Mouse (Mus musculus) cerebellum, postnatal 25 days (tissue): ENCODE results near the gene Dlgap3.

Experiments
- DNase-seq, 2 experiments: peaks; one replicate each; pipeline ENCODE4 v3.0.0; 2021; ENCODE audit warnings: mixed read lengths in 2 of 2

Dlgap3 gene

DNA sequence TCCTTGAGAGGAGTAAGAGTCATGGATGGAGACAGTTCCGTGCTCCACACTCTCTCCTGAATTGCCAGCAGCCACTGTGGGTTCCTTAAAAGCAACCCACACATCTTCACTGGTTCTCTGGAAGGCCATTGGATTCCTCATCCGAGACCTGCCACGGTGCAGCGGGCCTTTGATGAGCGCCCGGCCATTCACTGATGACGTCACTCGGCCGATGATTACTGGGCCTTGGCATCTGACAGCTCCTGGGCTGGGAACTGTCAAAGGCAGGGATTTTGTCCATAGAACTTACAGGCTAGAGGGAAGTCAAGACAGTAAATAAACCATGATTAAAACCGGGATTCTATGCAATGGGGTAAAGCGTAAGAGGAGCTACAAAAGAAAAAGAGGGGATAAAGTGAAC lies 48.0 kb downstream of the Dlgap3 start:
- DNase-seq = peak in 1 of 2 experiments; percentile 39

DNA sequence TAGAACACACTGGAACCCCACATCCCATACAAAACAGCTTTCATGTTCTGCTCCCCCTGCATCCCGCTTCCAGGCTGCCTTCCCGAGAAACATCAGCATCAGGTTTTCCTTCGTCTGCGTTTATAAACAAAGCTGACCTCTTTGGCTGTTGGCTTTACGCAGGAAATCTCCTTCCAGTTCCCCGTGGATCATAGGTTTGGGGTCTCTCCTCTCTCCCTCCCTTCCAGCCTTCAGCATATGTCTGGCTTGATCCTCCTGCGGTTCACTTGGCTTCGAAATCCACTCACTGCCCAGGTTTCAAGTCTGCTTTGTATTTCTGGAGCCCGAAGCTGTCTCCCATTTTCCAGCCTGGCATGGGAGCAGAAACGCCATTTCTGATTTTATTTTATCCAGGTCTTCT lies 54.3 kb downstream of the Dlgap3 start:
- DNase-seq = peak; percentile 77 to 80

DNA sequence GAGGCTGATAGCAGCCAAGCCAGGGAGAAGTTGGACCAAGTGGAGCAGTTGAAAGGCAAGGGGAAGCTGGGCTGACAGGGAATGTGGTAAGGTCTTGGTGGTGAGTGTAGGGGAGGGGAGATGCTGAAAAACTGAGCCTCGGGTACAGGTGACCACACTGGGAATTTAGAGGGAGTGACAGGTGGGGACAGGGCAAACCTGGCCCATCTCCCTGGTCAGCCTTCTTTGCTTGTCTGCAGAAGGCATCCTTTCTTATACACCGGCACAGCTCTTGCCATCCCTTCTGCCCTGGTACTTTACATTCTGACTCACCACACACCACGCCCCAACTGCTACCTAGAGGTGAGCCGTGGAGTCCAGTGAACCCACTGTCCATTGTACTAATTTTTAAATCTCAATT lies 54.8 kb downstream of the Dlgap3 start:
- peak; percentile 58 to 60 for DNase-seq

DNA sequence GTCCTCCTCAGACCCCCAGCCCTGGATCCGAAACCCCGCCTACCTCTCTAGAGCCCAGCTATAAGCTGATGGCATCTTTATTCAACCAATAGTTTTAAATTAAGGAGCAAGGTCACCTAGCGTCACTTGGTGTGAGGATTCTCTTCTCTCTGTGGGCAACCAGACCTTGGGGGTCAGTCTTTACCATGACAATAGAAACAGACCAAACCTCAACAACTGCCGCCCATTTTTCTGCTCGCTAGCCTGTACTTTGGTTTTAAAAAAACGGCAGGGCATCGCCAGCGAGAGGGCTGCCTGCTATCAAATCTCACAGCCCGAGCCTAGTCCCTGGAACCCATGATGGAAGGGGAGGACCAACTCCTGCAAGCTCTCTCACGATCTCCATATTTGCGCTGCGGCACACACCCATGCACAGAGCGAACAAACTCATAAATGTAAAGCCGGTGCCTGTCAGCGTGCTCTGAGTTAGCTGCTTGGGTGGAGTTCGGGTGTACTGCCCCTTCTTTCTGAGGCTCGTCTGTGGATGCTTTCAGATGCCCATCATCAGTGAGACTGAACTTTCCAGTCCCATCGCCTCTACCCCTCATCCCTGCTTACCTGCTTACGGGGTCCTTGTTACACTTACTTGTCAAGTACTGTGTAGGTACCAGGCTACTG lies 55.6 kb downstream of the Dlgap3 start:
- DNase-seq = no peak

DNA sequence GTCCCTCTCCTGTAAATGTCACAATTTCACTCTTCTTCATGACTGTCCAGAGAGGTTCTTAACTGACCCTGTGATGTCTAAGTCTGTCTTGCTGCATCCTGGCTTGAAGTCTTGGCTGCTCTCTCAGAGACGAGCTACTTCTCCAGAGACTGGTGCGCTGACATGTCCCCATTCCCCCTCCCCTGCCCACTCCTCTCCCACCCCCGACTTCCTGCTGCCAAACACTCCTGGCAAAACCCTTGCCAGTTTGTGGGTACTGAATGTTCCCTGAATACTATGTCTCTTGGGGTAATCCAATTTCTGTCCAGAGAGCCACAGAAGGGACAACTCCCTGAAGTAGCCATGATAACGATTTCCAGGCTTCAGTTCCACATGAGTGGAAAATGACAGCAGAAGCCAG lies 57.1 kb downstream of the Dlgap3 start:
- no peak for DNase-seq

DNA sequence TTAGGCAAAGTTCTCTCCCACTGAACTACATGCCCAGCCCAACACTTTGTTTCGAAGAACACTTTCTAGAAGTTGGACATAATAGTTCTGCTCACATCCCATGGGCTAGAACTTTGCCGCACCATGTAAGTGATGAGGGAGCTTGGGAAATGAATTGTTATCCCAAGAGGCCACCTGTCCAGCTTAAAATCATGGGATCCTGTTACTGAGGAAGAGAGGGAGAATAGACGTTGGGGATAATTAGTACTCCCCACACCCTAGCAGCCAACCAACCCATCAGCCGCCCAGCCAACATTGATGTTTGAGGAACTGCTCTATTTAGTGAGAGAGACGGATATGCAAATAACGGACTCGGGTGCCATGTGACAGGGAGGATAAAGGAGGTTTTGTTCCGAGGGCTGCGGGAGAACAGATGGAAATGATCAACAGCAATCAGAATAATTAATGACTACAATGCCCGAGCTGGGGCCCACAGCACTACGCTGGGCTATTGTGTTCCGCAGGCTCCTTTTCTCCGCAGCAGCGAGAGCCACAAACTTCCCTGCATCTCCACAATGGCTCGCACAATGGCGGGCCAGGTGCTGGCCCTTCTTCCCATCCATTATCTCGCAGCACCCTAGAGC lies 58.2 kb downstream of the Dlgap3 start:
- no peak for DNase-seq

DNA sequence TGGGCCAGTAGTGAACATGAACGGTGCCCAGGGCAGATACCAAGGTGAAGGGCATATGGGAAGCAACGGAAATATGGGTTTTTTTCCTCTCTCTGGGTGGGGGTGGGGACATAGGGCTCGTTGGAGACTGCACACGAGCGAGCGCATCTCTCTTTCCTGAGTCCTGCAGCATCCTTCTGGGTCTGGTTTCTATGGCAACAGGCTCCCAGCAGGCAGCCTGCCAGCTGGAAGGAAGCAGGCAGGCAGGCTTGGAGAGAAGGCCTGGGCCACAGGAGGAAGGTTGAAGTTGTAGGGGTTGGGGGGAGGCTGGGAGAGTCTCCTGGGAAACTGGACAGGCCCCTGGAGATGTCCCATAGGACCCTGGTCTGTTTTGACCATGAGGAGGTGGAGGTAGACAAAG lies 63.0 kb downstream of the Dlgap3 start:
- peak; percentile 92 to 95 for DNase-seq

DNA sequence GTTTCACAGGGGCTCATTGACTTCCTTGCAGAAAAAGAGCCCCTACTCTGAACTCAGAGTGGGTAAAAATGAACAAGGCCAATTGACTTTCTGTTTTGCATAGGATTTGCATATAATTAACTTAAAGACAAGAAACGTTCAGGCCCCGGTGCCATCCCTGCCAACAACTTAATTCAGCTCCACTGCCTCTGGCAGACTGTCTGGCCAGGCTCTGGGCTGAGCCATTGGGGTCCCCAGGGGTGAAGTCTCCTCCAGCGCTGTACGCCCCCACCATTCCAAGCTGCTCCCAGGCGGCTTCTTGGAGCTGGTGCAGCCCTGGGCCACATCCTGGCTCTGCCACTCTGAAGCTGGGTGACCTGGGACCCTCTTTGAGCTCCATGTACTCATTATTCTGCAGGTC lies 63.5 kb downstream of the Dlgap3 start:
- DNase-seq = peak; percentile 47 to 62

DNA sequence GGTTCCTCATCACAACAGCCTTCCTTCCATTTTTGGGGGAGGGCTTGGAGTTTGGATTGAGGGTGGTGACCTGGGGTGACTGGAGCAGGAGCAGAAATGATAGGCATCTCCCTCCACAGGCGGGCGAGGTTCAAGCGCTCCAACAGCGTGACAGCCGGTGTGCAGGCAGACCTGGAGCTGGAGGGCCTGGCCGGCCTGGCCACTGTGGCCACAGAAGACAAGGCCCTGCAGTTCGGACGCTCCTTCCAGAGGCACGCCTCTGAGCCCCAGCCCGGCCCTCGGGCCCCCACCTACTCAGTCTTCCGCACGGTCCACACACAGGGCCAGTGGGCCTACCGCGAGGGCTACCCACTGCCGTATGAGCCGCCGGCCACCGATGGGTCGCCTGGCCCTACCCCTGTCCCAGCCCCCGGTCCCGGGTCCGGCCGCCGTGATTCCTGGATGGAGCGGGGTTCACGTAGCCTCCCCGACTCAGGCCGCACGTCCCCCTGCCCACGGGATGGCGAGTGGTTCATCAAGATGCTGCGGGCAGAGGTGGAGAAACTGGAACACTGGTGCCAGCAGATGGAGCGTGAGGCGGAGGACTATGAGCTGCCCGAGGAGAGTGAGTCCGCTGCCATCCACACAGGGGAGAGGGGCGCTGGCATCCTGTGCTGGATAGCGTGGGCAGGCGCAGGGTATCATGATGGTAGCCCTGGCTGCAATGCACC lies 64.6 kb downstream of the Dlgap3 start:
- peak; percentile 76 to 77 for DNase-seq

DNA sequence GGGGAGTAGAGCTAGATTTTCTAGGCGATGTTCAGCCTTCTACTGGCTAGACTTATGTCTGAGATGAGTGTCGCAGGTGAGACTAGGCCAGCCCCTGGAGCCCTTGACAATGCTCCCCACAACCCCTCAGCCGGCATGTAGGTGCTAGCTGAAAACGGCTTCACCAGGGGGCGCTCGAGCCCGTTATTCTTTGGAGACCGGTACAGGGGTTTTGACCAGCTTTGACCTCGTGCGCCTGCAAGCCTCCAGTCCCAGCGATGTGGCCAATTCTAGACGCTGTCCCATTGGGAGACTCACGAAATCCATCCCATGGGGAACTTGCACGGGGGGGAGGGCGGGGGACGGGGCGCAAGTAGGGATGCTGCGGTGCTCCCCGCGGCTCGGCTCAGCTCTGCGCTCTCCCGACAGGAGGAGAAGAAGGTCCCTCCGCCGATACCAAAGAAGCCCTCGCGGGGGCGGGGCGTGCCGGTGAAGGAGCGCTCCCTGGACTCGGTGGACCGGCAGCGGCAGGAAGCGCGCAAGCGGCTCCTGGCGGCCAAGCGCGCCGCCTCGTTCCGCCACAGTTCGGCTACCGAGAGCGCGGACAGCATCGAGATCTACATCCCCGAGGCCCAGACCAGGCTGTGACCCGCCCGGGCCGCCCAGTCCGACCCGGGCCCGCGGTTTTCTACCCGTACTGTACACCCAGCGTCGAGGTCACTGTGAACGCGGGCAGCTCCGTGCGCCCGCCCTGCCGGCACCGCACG lies 66.9 kb downstream of the Dlgap3 start:
- DNase-seq = peak; percentile 90 to 95

DNA sequence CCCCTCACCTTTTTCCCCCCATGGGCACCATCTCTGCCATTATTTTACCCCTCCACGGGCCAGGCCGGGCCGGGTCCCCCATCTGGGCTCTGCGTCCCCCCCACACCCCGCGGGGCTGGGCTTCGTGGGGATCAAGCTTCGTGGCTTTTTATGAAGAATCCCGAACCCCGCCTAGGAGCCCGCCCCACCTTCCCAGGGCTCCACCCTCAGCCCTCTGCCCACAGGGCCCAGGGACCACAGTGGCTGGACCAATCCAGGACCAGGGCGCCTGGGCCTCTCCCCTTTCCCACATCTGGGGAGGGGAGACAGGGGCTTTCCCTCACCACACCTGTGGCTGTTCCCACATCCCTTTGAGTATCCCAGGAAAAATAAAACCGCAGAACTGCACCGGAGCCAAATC lies 67.6 kb downstream of the Dlgap3 start:
- peak in 1 of 2 experiments; percentile 47 for DNase-seq

DNA sequence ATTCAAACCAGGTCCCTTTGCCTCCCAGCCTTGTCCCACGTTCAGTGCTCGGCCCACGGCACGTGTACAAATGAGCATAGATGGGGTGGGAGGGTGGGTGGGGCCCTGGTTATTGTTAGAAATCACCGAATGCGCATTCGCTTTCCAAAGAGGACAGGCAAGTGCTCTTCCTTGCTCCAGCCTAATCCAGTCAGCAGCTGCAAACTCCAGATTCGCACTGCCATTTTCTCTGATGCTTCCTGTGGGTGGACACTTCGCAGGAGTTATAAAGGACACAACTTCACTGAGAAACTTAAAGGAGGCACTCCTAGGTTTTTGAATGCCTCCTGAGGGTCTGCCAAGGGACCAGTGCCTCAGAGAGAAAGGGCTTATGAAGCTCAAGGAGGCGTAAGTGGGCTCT lies 68.3 kb downstream of the Dlgap3 start:
- DNase-seq = no peak

DNA sequence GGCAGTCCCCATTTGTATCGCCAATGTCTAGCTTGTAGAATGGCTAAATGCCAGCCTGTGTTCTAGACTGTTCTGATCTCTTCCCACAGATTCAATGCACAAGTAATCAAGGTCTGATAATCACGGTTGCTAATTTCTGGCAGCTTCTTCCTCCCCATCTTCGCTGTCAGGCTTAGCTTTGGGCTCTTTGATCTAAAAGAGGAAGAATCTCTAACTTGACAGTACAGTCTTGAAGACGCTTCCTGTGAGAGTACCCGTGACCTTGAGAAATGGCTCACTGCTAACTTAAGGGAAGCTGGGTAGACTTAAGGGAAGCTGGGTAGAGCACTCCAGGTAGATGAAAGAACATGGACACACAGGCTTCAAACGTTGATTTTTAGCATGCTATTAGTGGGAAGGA lies 73.7 kb downstream of the Dlgap3 start:
- DNase-seq = no peak

DNA sequence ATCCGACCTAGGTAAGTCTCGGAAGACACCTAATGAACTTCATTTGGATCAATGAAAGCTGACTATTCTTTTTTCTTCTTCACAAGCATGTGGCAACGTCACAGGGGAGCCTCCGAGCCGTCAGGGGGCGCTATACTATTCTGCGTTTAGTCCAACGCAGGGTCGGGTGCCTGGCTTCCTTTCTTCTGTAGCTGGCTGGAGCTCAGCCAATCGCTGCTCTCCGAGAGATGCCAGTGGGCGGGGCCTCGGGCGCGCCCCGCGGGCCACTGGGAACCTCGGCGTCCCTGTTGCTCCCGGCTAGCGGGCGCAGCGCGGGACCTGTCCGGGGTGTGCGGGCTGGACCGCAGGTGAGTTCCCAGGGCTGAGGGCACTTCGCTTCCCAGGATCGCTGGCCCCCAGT lies 74.5 kb downstream of the Dlgap3 start, which contains the start of gene Smim12:
TSS of gene Smim12 (plus strand) at position 233 of the 400 bp plus-strand sequence.
- peak; percentile 100 for DNase-seq

DNA sequence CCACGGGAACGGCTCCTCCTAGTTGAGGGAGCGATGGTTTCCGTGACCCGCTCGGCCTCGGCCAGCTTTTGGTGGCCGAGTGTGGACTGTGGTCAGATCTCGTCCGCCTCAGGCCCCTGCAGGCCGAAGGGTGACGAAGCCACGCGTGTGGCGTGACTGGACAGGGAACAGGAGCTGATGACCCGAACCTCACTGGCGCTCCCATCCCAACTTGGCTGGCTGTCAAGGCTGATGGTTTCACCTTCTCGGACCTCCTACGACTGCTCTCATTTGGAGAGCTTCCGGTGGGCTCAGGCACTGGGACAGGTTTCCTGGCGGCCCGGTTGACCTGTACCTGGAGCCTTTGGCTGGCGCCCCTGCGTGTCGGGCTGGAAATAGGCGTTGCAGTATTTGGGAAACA lies 74.9 kb downstream of the Dlgap3 start:
- no peak for DNase-seq

DNA sequence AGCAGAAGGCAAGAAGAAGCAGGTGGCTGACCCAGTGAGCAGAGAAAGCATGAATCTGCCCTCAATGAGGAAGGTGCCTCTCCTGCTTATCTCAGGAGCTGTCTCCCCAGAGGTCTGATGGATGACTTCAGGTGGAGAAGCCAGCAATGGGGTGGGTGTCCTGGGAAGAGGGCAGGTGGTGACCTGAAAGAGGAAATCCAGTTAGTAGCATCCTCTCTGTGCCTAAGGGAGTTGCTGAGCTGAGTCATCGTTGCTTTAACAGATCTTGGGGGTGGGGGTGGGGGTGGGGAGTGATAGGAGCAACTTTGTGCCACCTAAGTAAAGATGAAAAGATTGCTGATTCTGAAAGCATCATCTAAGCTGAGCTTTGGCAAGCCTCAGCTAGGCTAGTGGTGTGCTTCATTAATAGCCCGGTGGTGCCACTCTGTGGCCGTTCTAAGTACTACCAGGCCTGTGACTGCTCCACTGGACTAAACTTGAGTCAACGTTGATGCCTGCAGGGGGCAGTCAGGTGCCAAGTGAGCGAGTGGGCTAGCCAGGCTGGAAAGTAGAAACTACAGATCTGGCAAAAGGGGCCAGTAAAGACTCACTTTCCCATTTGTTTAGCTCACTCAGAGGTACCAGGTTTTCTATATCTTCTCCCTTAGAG lies 80.8 kb downstream of the Dlgap3 start:
- peak; percentile 98 to 99 for DNase-seq

DNA sequence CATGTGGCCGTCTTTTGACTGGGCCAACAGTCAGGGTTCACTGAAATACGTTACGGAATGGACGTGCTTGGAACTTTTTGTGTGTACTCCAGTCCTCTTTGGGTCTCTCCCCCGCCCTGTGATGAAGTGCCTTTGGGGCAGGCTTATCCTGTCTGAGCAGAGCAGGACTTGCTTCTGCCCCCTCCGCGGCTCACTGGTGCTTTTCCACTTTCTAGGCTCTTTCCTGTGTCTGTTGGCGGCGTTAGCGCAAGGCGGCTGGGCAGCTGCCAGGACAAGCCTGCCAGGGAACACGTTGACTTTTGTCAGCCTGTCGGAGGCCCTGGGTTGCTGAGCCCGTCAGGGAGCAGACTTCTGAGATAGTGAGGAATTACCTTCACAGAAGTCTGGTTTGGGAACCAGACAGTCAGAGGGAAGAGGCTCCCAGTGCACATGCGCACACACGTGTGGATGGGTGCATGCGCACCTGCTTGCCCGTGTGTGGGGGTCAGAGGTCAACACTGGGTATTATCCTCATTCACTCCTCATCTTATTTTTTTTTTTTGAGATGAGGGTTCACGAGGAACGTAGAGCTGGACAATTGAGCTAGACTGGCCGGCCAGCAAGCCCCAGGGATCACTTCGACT lies 83.1 kb downstream of the Dlgap3 start:
- peak; percentile 82 to 88 for DNase-seq

DNA sequence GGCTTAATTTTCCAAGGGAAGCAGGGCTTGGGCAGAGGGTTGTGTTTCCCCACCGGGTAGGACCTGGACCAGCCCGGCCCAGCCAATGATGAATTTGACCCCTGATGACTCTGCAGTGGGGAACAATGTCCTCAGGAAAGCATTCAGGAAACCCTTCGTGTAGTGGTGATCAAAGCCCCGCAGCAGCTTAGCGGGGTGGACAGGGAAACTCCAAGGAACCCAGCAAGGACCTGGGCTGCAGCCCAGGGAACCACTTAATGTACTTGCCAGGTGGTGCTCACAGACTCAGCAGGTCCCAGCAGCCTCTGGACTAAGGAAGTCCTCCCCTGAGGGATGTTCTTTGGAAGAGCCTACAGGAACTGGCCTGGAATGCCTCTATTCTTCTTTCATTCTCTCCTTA lies 87.7 kb downstream of the Dlgap3 start:
- no peak for DNase-seq

DNA sequence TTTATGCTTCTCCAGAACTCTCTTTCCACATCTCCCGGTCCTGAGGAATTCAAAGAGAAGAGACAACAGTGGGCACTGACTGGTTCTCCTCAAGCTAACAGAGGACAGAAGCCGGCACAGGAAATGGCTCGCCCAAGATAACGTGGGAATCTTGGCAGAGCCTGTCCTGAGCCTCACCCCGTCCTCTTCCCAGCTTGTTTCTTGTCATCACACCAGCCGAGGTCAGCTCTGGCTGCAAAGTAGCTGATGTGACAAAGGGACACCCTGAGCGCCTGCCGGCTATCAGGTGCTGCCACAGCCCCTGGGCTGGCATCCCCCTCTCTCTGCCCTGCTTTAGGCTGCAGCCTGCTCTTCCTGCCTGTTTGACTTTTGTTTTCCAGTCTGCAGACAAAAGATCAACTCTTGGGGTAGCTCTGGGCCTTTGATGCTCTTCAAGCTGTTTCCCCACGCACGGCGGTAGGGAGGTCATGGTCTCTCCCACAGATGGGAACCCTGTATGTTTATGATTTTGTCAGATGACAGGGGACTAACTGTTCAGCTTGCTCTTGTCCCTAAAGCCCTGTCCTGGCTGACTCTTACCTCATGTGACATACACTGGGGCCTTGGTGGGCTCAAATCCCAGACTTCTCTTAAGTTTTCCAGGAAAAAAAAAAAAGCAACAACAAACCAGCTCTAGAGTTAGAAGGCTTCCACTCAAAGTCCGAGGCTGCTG lies 89.3 kb downstream of the Dlgap3 start:
- no peak for DNase-seq

DNA sequence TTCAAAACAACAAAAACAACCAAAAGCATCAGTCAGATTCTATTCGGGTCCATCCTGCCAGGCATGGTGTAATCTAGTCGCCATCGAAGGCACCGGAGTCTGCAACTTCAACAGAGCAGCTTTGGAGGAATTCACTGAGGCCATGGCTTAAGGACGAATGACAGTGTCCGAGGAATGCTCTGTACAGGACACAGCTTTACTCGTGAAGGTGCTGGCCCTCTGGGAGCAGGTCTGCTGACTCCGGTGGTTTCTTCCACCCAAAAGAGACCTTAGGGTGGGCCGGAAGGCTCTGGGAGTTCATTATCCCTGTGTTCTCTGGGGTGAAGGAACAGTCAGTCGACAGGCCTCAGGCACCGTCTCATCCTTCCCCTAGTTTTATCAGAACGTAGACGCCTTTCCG lies 92.6 kb downstream of the Dlgap3 start:
- no peak for DNase-seq

DNA sequence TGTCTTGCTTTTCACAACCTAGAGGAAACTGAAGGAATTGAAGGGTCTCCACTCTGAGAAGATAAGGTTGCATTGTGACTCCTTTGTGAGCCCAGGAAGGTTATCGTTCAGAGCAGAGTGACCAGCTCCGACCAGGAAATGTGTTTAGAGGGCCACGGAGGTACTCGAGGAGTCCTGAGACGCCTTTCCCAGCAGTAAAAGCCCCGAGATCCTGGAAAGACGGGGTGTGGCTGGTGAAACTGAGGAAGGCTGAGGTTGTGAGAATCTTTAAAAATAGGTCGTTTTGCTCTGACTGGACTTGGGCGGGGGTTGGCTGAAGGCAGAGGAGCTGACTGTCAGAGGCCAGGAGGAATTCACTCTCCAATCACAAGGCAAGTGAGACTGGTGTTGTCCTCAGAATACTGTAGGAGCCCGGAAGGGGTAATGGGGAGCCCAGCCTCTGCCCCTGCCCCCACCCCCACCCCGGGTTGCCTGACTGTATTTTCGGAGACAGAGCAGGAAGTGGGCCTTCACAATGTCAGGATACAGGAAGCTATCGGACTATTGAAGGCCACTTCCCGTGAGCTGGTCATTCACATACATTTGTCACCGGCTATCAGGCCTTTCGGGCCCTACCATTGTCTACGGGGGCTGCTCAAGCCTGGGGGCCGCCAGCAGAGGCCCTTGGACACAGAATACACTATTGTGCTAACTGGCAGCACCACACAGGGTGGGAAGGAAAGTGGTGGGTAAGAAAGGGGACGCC lies 94.6 kb downstream of the Dlgap3 start:
- no peak for DNase-seq
